In genomic region chr7:92739956-92740355, GRCm38 (mm10) we compare ENCODE assay signal across 10 mouse cellular contexts. TPM values are rescaled to one million over a fixed set of nuclear protein-coding genes. Genes with fewer than 3 reads are reported as not detected.
DNase-seq lines count a peak whose midpoint lies in the region; ATAC-seq and TF ChIP-seq lines count a peak whose summit lies in the region.
"Had no signal": no experiment of that assay in that cellular context is flagged by ENCODE, and none has a peak within 500 bp of the region (broad histone marks: within the 10 kb centered on the region; RNA-seq: fewer than 3 reads in every experiment).

No protein-coding gene starts in this region.

- peak overlapping the region; percentile 79 for H3K4me2 ChIP-seq in heart, embryonic 16.5 days (ENCODE audit: low read depth, low read length)
- H3K4me2 ChIP-seq in hindbrain, embryonic 15.5 days = peak overlapping the region; percentile 77
- peak overlapping the region; percentile 88 for H3K4me2 ChIP-seq in midbrain, embryonic 16.5 days (ENCODE audit: low read length)

- H3K36me3 ChIP-seq in heart, embryonic 16.5 days (ENCODE audit: control insufficient read depth, insufficient read depth) = 0 out of 2 replicates have a peak, but pooled peaks cover 6% of the 10 kb centered on the region
- H3K36me3 ChIP-seq in hindbrain, embryonic 15.5 days = 0 out of 2 replicates have a peak, but pooled peaks cover 3% of the 10 kb centered on the region
- 0 out of 2 replicates have a peak, but pooled peaks cover 2% of the 10 kb centered on the region for H3K36me3 ChIP-seq in midbrain, embryonic 16.5 days (ENCODE audit: control insufficient read depth, insufficient read depth, low read length)

- H3K9ac ChIP-seq in heart, embryonic 16.5 days (ENCODE audit: low read length) = peak overlapping the region; percentile 98
- peak overlapping the region; percentile 87 for H3K9ac ChIP-seq in hindbrain, embryonic 15.5 days
- peak overlapping the region; percentile 93 for H3K9ac ChIP-seq in midbrain, embryonic 16.5 days (ENCODE audit: low read depth, low read length)

- H3K27me3 ChIP-seq in heart, embryonic 16.5 days (ENCODE audit: control insufficient read depth, insufficient read depth, low read length) = no peaks in the 10 kb centered on the region
- H3K27me3 ChIP-seq in hindbrain, embryonic 15.5 days = no peaks in the 10 kb centered on the region
- H3K27me3 ChIP-seq in midbrain, embryonic 16.5 days (ENCODE audit: control insufficient read depth, insufficient read depth, low read depth, low read length) = no peaks in the 10 kb centered on the region
- H3K27me3 ChIP-seq: Patski had no signal

- WGBS in heart, embryonic 16.5 days = 29% methylated on average over 6 of the region's 6 CpGs
- 25% methylated on average over 6 of the region's 6 CpGs for WGBS in hindbrain, embryonic 15.5 days
- 17% methylated on average over 6 of the region's 6 CpGs for WGBS in midbrain, embryonic 16.5 days

- peak overlapping the region; percentile 92 for H3K4me3 ChIP-seq in heart, embryonic 16.5 days (ENCODE audit: low read length)
- peak overlapping the region; percentile 73 for H3K4me3 ChIP-seq in hindbrain, embryonic 15.5 days
- H3K4me3 ChIP-seq in midbrain, embryonic 16.5 days (ENCODE audit: low read depth, low read length) = peak overlapping the region; percentile 73

- H3K27ac ChIP-seq in heart, embryonic 16.5 days (ENCODE audit: low read length) = no peak overlapping the region
- H3K27ac ChIP-seq in hindbrain, embryonic 15.5 days (replicated peaks) = peak overlapping the region; percentile 94; the same call in 1 of the 2 replicates
- H3K27ac ChIP-seq in midbrain, embryonic 16.5 days (ENCODE audit: low read length) = no peak overlapping the region

- H3K9me3 ChIP-seq in heart, embryonic 16.5 days (replicated peaks; ENCODE audit: control insufficient read depth, low read length) = no peaks in the 10 kb centered on the region
- no peaks in the 10 kb centered on the region for H3K9me3 ChIP-seq in hindbrain, embryonic 15.5 days
- no peaks in the 10 kb centered on the region for H3K9me3 ChIP-seq in midbrain, embryonic 16.5 days (replicated peaks; ENCODE audit: control insufficient read depth, low read length, poor library complexity, severe bottlenecking)

- DNase-seq in heart, postnatal 36 days = no peak
- DNase-seq in brain, embryonic 14.5 days (ENCODE audit: low read depth) = peak; percentile 47
- DNase-seq in left cerebral cortex, postnatal 36 days (ENCODE audit: low spot score in 2 of 2) = no peak
- DNase-seq in adrenal gland, adult 18-20 months (ENCODE audit: low spot score in 2 of 2) = no peak
- DNase-seq in frontal cortex, postnatal 36 days (ENCODE audit: low spot score in 2 of 2) = no peak
- DNase-seq: thymus, postnatal 4 days had no signal

- intact Hi-C loops in heart, postnatal 36 days (cut with DNase I) = loop anchor here (2.0 to 10.0 kb wide), 6 partner anchors 71 to 345 kb away; partner anchors contain the start of genes Ankrd42, Ccdc90b, Ddias and Pcf11
- intact Hi-C loops in left cerebral cortex, postnatal 36 days (cut with DNase I) = loop anchor here (2.0 to 10.0 kb wide), 4 partner anchors 71 to 225 kb away; partner anchors contain the start of gene Pcf11

- no peak for ATAC-seq in heart, embryonic 16.5 days (replicated peaks; ENCODE audit: extremely low read depth, insufficient read depth, low FRiP score)
- ATAC-seq in hindbrain, embryonic 15.5 days (ENCODE audit: low FRiP score, low read depth) = no peak
- no peak for ATAC-seq in midbrain, embryonic 16.5 days
- ATAC-seq: Patski had no signal

- H3K4me1 ChIP-seq in heart, embryonic 16.5 days (ENCODE audit: control insufficient read depth, insufficient read depth, low read length) = peaks cover 15% of the 10 kb centered on the region
- peaks cover 51% of the 10 kb centered on the region for H3K4me1 ChIP-seq in hindbrain, embryonic 15.5 days (replicated peaks)
- peaks cover 41% of the 10 kb centered on the region for H3K4me1 ChIP-seq in midbrain, embryonic 16.5 days (ENCODE audit: control insufficient read depth, insufficient read depth, low read length)

- TF ChIP-seq POLR2A in brain, embryonic 14.5 days (IDR thresholded peaks at IDR 0.05; ENCODE audit: borderline replicate concordance, extremely low read depth, insufficient read depth, insufficient read length, poor library complexity, severe bottlenecking) = no peak

- TF ChIP-seq CTCF in brain, embryonic 14.5 days (IDR thresholded peaks at IDR 0.05; ENCODE audit: borderline replicate concordance, extremely low read depth, insufficient read depth, insufficient read length) = no peak

RNA-seq across cellular contexts. Expression of gene Rab30, which starts 1.4 kb away (rescaled TPM):
- 7.6 and 8.8 TPM in 2 replicates for polyA plus RNA-seq in heart, embryonic 16.5 days (2015; fragmentation: Nextera tagmentation; extraction: Ambion mirVana)
- 10 to 100 TPM in 1 of 2 experiments, 1 to 10 TPM in 1; 8.8 to 24.1 TPM for total RNA-seq in heart, postnatal 36 days (2021)
- 9.9 and 12.9 TPM in 2 replicates for polyA plus RNA-seq in brain, embryonic 14.5 days (2012; rRNA removed)
- 18.6 and 21.1 TPM in 2 replicates for polyA plus RNA-seq in hindbrain, embryonic 15.5 days (2015; fragmentation: Nextera tagmentation; extraction: Ambion mirVana)
- polyA plus RNA-seq in midbrain, embryonic 16.5 days (2015; fragmentation: Nextera tagmentation; extraction: Ambion mirVana) = 19.9 and 22.4 TPM in 2 replicates
- 10 to 100 TPM; 40.7 to 43.0 TPM for total RNA-seq in left cerebral cortex, postnatal 36 days (2021)
- total RNA-seq in adrenal gland, adult 18-20 months (2021) = 1 to 10 TPM; 4.4 to 8.0 TPM
